Mouse (Mus musculus): Measurements from ENCODE around the gene Plekhn1.
A peak's percentile ranks its signal among the peaks of the same experiment; 100 is the strongest.

The Plekhn1 gene

GRCm38 (mm10) chr4:156234701-156235213 is at the start of gene Plekhn1:
Gene Plekhn1 (minus strand): TSS chr4:156234857.
- peak; percentile 72 for DNase-seq (ENCODE audit: low read depth)

- no peak for DNase-seq (ENCODE audit: low read depth)
These were observed 20.6 kb upstream of the Plekhn1 start, which contains the start of gene Samd11 for GRCm38 (mm10) chr4:156255078-156255839. Gene Samd11 (minus strand): TSS chr4:156255657.

- no peak for DNase-seq (ENCODE audit: low read depth)
These were observed 19.9 kb upstream of the Plekhn1 start for GRCm38 (mm10) chr4:156254361-156255077.

- DNase-seq (ENCODE audit: low read depth), result no peak
These were observed 18.4 kb upstream of the Plekhn1 start for GRCm38 (mm10) chr4:156253043-156253442.

- no peak for DNase-seq (ENCODE audit: low read depth)
These were observed 18.0 kb upstream of the Plekhn1 start for GRCm38 (mm10) chr4:156252619-156253018.

- no peak for DNase-seq (ENCODE audit: low read depth)
These were observed 17.5 kb upstream of the Plekhn1 start for GRCm38 (mm10) chr4:156252140-156252539.

- no peak for DNase-seq (ENCODE audit: low read depth)
These were observed 16.4 kb upstream of the Plekhn1 start for GRCm38 (mm10) chr4:156251081-156251480.

GRCm38 (mm10) chr4:156249567-156249966 is 14.9 kb upstream of the Plekhn1 start:
- DNase-seq (ENCODE audit: low read depth), result no peak

GRCm38 (mm10) chr4:156236651-156237447 is 2.2 kb upstream of the Plekhn1 start:
- DNase-seq (ENCODE audit: low read depth), result peak; percentile 48

GRCm38 (mm10) chr4:156235808-156236533 is 1.3 kb upstream of the Plekhn1 start, which contains the start of gene Noc2l:
Gene Noc2l (plus strand): TSS chr4:156236010.
- peak; percentile 87 for DNase-seq (ENCODE audit: low read depth)

- DNase-seq (ENCODE audit: low read depth), result peak; percentile 86
These were observed 708 bp upstream of the Plekhn1 start for GRCm38 (mm10) chr4:156235360-156235770.

GRCm38 (mm10) chr4:156234021-156234501 is 596 bp downstream of the Plekhn1 start:
- peak; percentile 30 for DNase-seq (ENCODE audit: low read depth)

- DNase-seq (ENCODE audit: low read depth), result peak; percentile 28
These were observed 6.1 kb downstream of the Plekhn1 start for GRCm38 (mm10) chr4:156228393-156229024.

- DNase-seq (ENCODE audit: low read depth), result no peak
These were observed 6.8 kb downstream of the Plekhn1 start for GRCm38 (mm10) chr4:156227752-156228392.

GRCm38 (mm10) chr4:156224276-156224675 is 10.4 kb downstream of the Plekhn1 start:
- DNase-seq (ENCODE audit: low read depth), result no peak

- no peak for DNase-seq (ENCODE audit: low read depth)
These were observed 14.7 kb downstream of the Plekhn1 start for GRCm38 (mm10) chr4:156219936-156220335.

- no peak for DNase-seq (ENCODE audit: low read depth)
These were observed 16.8 kb downstream of the Plekhn1 start for GRCm38 (mm10) chr4:156217838-156218237.

GRCm38 (mm10) chr4:156217022-156217669 is 17.5 kb downstream of the Plekhn1 start:
- no peak for DNase-seq (ENCODE audit: low read depth)

GRCm38 (mm10) chr4:156216196-156216595 is 18.5 kb downstream of the Plekhn1 start:
- DNase-seq (ENCODE audit: low read depth), result no peak

- no peak for DNase-seq (ENCODE audit: low read depth)
These were observed 19.0 kb downstream of the Plekhn1 start, which contains the start of gene Perm1 for GRCm38 (mm10) chr4:156215649-156216048. Gene Perm1 (plus strand): TSS chr4:156215868.
